Mouse (Mus musculus): ENCODE results near the gene Hyal3. TPM values are rescaled to one million over a fixed set of nuclear protein-coding genes. Genes with fewer than 3 reads are reported as not detected.

Gene Hyal3
- 1.6 to 2.9 TPM (median 2.3 TPM) in 4 replicates for total RNA-seq (2023)

DNA sequence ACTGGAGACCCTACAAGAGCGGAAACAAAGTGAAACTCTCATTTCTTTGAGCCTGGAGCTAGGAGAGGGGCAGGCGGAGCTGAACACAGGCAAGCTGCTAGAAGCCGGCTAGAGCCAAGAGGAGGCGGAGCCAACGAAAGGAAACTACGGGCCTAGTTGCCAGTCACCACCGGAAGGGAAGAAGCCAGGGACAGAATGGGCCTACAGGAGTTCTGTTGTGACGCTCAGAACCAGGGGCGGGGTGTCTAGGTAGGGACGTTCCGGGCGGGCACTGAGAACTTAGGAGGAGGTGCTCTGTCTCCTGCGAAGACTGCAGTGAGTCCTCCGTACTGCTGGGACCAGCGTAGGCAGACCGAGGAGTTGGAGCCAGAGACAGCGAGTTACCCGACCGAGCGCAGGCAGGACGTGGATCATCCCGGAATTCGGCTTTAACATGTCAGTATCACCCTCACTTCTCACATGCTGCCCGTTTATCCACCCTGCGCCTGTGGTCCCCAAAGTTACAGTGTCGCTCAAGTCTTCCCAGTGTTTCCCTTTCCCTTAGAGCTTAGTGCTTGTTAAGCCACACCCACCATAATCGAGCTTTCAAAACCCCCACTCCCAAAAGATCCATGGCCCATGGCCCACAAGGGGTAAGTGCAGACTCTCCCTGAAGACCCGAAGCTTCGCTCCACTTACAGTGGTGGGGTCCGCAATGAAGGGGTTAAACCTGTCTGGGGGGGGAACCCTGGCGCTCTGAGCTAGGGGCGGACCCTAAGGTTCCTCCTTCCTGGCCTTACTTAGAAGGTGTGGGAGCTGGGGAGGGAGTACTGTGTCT lies at the start of gene Hyal3:
Gene Hyal3, plus strand, starts transcription at position 318 of the 817 bp plus-strand sequence.

DNA sequence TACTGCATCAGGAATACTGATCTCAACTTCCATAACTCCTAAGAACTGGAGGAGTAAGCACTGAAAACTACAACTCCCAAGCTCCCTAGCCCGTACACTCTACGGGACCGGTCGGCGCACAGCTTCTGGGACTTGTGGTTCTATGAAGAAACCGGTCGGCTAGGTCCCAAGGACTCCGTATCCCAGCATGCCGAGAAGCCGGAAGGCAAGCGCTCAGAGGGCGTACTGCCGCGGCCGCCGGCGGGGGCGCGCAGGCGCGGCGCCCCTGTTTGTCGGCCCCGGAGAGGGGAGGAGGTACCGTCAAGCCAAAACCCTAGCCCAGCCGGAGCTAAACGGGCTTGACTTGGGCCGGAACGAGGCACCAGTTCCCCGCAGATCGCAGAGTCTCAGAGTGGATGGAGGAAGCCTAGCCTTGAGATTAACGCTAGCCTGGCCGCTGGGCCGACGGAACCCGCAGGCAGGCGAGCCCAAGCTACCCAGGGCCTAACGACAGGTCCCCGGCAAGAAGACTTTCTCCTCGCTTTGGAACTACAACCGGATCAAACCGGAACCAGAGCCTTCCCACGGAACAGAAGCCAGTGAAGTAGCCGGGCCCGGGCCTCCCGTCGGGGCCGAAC lies 46.7 kb upstream of the Hyal3 start, which contains the start of gene Tmem115:
Gene Tmem115, plus strand, starts transcription at position 155 of the 617 bp plus-strand sequence.

DNA sequence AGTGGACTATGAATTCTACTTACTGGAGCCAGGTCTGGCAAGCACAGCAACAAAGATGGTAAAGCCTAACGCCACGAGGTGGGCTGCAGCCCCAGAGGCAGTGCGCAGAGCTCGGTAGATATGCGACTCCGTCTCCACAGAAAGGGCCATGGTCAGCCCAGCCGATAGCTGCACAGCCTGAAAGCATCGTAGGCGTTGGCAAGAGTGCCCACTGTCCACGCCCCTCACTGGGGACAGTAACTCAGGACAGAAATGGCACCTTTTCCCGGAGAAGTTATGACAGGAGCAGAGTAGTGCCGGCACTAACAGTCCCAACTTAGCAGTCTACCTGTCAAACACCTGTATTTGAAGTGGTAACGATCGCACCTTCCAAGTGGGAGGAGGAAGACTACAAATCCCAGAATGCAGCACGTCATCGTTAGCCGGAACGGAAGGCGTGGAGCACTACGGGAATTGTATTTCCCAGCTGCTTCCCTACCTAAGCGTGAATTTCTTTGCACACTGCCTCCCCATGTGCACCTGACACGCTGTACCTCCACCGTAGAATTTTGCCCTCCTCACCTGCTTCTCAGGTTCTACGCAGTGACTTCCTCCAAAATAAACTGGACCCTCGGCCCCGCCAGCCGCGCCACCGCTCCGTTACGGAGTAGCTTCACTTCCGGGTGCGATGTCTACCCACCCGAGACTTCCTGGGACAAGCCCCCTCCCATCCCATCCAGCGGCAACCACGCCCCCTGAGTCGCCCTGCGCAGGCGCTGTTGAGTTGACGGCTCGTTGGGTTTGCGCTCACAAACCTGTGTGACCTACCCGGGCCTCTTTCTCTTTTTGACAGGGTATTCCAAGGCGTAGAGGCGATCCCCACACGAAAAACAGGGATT lies 38.9 kb upstream of the Hyal3 start, which contains the start of the genes Cyb561d2 and Nprl2:
Gene Cyb561d2, minus strand, starts transcription at position 720 of the 878 bp plus-strand sequence.
Gene Nprl2, plus strand, starts transcription at position 753 of the 878 bp plus-strand sequence.

DNA sequence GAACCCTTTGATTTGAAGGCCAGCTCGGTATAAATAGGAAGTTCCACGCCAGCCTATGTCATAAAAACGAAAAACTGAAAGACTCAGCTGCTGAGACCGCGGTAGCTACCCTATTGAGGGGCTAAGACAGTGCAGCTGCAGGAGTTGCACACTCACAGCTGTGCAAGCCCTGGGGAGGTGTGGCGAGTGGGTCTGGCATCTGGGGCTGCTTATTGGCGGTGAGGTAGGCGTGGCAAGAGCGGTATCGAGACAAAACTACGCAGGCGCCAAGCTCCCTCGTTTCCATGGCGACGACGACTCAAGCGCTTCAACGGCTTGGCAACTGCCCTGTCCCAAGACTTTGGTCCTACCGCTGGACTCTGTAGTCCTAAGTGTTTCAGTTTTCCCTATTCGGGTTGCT lies 33.6 kb upstream of the Hyal3 start, which contains the start of gene Zmynd10:
Gene Zmynd10, plus strand, starts transcription at position 273 of the 400 bp plus-strand sequence.

DNA sequence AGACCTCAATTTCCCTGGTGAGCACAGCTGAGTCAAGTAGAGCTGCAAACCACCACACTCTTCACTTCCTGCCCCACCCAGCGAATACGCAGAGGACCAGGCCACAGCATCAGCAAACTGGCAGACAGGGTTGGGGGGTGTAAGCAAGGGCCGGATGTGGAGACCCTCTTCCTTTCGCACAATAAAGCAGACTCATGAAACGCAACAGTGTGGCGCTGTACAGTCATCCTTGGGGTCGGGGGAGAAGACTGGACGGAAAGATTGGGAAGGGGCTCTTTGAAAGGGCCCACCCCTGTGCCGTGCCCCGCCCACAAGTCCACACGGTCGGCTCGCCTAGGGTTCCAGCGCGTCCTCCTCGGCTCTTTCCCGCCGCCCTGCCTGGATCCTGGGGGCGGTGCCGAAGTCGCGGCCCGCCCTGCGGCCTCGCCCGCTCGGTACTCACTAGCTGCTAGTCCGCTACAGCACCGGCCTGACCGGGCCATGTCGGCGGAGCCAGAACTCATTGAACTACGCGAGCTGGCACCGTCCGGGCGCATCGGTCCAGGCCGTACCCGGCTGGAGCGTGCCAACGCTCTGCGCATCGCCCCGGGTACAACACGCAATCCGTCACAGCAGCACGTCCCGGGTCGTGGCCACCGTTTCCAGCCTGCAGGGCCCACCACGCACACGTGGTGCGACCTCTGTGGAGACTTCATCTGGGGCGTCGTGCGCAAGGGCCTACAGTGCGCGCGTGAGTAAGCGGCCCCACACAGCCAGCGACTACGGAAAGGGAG lies 29.3 kb upstream of the Hyal3 start, which contains the start of gene Rassf1:
Gene Rassf1, plus strand, starts transcription at position 439 of the 773 bp plus-strand sequence.

DNA sequence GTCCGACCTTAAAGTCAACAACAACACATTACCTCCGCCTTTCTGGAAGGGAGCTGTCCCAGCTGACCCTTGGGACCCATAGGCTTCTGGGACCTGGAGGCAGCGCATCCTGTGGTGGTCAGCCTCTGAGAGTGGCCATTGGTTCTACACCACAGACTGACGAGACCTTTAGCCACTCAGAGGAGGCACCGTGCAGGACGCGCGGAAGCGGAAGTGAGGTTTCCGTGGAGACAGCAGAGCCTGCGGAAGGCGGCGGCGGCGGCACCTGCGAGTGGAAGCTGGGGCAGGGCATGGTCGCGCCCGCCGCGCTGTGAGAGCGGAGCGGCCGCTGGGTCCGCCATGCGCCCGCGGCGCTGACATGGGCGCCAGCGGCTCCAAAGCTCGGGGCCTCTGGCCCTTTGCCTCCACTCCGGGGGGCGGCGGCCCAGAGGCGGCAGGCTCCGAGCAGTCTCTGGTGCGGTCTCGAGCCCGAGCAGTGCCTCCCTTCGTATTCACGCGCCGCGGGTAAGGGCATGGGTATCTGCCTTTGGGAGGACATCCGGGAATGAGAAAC lies 17.5 kb upstream of the Hyal3 start, which contains the start of gene Tusc2:
Gene Tusc2, plus strand, starts transcription at position 227 of the 553 bp plus-strand sequence.

DNA sequence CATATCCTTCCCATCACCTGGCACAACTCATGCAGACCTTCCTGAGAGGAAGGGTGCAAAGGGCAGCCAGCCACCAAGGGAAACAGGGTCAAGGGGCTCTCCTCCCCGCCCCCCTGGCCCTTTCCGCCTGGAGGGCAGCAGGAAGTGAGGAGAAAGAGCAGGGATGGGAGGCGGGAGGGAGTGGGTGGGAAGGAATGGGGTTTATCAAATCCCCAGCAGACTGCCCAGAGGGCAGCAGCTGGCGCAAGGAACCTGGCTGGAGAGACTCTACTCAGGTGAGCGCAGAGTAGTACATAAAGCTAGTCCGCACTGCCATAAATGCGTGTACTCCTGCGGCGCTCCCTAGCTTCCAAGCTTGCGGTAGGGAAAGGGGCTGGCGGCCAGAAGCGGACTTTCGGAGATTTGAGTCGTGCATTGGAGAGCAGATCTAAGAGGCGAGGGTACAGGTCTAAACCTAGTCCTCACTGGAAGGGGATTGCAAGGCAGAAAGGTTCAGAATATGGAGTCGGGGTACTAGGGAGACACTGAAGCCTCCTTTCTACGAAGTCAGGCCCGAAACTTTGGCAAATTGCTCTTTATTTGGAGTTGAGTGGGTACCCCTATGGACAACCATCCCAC lies 12.8 kb upstream of the Hyal3 start, which contains the start of gene Hyal2:
Gene Hyal2, plus strand, starts transcription at position 244 of the 618 bp plus-strand sequence.

DNA sequence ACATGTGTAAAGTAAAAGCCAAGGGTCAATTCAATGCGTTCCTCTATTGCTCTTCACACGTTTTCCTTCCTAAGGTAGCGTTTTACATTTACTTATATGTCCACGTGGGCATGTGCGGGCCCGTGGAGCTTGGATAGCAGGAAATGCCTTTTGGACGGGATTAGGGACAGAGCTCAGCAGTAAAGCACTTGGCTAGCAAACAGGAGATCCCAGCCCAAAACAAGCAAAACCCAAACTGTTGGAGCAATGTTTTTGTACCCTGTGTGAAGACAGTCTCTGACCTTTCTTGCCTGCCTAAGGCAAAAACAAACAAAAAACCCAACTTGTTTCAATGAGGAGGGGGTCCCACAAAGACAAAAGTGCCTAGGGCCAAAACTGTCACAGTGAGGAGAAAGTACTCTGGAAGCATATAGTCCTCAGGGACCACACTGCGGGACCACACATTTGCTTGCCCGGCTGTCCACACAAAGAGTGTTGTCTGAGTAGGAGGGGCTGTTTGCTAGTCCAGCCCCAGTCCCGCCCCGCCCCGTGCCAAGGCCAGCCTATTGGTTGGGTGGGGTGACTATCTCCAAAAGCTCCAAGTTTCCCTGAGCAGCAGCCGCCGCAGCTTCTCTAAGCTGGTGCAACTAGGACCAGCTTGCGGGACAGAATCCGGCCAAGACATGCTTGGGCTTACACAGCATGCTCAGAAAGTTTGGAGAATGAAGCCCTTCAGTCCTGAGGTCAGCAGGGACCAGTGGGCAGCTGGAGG lies 4.1 kb upstream of the Hyal3 start, which contains the start of gene Hyal1:
Gene Hyal1, plus strand, starts transcription at position 571 of the 751 bp plus-strand sequence.

DNA sequence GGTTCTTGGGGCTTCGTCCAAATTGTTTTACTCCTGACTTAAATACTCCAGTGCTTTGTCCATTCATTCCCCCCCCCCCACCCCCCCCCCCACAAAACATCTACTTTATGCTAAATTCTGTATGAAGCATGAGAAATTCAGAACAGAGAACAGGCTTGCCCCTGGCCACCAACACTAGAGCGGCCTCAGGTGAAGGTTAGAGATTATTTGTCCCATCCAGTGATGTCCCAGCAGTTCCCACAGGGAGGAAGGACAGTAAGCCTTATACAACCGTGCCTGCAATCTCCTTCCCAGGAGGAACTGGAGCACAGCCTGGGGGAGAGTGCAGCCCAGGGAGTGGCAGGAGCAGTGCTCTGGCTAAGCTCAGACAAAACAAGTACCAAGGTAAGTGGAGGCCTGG lies 2.0 kb upstream of the Hyal3 start, which contains the start of gene Naa80:
Gene Naa80, plus strand, starts transcription at position 301 of the 400 bp plus-strand sequence.

DNA sequence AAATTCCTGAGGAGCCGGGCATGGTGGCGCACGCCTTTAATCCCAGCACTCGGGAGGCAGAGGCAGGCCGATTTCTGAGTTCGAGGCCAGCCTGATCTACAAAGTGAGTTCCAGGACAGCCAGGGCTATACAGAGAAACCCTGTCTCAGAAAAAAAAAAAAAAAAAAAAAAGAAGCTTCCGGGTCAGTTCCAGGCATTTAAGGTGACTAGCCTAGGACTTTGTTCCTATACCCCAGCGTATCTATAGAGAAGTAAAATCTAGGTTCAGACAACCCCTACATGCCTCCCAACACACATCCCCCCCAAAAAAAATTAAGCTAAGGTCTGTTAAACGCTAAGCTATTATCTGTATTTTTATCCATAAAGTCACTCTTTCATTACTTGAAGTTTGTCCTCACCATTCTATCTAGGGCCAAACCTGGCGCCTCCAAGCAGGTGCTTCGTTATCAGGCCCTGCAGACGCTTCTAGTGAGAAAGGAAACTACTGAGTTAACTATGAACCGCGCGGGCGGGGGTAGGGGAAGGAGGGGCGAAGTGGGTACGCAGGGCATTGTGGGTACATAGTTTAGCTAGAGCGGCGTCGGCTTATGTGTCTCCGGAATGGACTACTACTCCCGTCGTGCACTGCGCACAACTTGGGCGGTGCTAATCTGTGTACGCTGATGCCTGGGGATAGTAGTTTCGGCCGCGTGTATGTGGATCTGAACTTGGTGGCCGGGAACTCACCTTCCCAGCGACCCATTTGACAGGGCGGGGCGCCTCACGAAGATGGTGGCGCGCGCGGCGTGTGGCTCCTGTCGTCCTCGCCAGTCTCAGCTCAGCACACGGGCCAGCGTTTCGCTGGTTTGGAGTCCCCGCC lies 6.6 kb downstream of the Hyal3 start, which contains the start of gene Ifrd2:
Gene Ifrd2, plus strand, starts transcription at position 669 of the 859 bp plus-strand sequence.

DNA sequence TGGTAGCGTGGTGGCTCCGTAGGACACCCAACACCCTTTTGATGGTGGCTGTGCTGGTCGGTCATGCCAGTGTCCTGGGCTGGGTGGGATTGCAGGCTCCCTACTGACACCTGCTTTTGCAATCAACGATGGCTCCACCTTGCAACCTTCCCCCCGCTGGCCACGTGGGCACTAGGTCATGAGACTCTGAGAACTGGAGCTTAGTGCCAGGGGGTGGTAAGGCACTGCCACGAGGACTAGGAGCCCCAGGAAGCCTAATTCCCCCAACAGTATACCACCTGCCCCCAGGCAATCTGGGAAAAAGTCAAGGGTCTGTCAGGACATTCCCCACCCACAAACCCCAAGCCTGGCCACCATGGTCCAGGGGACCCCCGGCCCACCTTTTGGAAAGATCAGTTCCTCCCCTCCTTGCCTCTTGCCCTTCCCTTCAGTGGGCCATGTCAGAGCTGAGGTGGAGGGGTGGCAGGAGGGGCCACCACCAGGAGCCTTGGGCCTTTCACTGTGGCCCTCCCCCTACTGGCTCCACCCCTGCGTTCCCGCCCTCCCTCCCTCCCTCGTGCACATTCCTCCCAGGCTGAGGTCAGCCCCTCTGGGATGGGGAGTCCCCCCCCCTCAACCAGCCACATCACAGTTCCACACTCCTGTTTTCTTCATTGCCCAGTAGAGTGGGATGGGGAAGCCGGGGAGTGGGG lies 28.3 kb downstream of the Hyal3 start, which contains the start of gene Sema3b:
Gene Sema3b, minus strand, starts transcription at position 489 of the 692 bp plus-strand sequence.

DNA sequence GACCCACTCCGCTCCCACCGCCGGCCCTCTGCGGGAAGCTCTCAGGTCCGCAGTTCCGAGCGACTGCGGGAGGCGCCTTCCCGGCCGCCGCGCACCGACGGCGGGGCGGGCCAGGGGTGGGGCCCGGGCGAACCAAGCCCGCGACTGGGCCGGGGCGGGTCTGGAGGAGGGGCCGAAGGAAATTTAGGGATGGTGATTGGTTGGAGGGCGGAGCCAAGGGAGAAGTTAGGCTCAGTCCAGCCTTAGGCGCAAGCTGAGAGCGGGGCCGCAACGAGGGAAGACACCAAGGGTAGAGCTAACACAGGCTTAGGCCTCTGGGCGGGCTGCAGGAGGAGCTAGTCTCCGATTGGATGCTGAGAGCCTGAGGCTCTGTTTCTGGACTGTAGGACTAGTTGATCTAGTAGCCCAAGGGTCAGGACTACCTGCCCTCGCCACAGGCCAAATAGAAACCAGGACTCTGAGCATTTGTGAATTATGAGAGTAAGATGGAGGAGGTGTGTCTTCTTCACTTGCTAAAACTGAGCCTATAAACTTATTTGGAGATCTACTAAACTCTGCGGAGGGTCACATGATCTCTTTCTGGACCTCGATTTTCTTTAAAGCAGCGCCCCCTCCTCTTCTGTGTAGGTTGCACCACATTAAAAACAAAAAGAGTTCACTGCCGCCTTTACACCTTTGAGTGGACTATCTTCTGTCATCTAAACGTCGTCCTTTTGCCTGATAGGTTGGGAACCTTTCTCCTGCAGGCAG lies 54.8 kb downstream of the Hyal3 start, which contains the start of gene Gnai2:
Gene Gnai2, minus strand, starts transcription at position 89 of the 750 bp plus-strand sequence.

Other genes with a start within 250 kb of the Hyal3 start
- gene Hemk1, start 242.5 kb upstream of the Hyal3 start, total RNA-seq (2023) = 10.8 to 17.7 TPM (median 14.9 TPM) in 4 replicates
- 0.29 to 1.5 TPM (median 0.60 TPM) in 4 replicates for gene 6430571L13Rik, start 240.2 kb upstream of the Hyal3 start, total RNA-seq (2023)
- gene Cacna2d2, start 181.2 kb upstream of the Hyal3 start, total RNA-seq (2023) = 1.4 to 1.8 TPM (median 1.6 TPM) in 4 replicates
- gene Tmem115, start 46.9 kb upstream of the Hyal3 start, total RNA-seq (2023) = 19.8 to 26.6 TPM (median 22.1 TPM) in 4 replicates
- 10.3 to 16.0 TPM (median 14.3 TPM) in 4 replicates for gene Cyb561d2, start 38.6 kb upstream of the Hyal3 start, total RNA-seq (2023)
- gene Nprl2, start 38.6 kb upstream of the Hyal3 start, total RNA-seq (2023) = 19.0 to 32.3 TPM (median 21.9 TPM) in 4 replicates
- 0.43 TPM in 1 of 4 replicates, not detected in the others for gene Zmynd10, start 33.5 kb upstream of the Hyal3 start, total RNA-seq (2023)
- gene Rassf1, start 29.3 kb upstream of the Hyal3 start, total RNA-seq (2023) = 61.6 to 76.5 TPM (median 70.1 TPM) in 4 replicates
- 17.9 to 29.2 TPM (median 20.7 TPM) in 4 replicates for gene Tusc2, start 17.6 kb upstream of the Hyal3 start, total RNA-seq (2023)
- gene Hyal2, start 12.9 kb upstream of the Hyal3 start, total RNA-seq (2023) = 2.1 to 7.1 TPM (median 4.7 TPM) in 4 replicates
- 3.0 to 4.0 TPM (median 3.7 TPM) in 4 replicates for gene Hyal1, start 3.9 kb upstream of the Hyal3 start, total RNA-seq (2023)
- 9.0 to 13.7 TPM (median 10.8 TPM) in 4 replicates for gene Naa80, start 1.9 kb upstream of the Hyal3 start, total RNA-seq (2023)
- gene Ifrd2, start 6.8 kb downstream of the Hyal3 start, total RNA-seq (2023) = 20.1 to 26.5 TPM (median 22.5 TPM) in 4 replicates
- 0.27 to 0.94 TPM (median 0.52 TPM) in 4 replicates for gene Sema3b, start 28.4 kb downstream of the Hyal3 start, total RNA-seq (2023)
- gene Gnai2, start 54.5 kb downstream of the Hyal3 start, total RNA-seq (2023) = 568 to 620 TPM (median 596 TPM) in 4 replicates
- gene Slc38a3, start 88.7 kb downstream of the Hyal3 start, total RNA-seq (2023) = not detected in 4 replicates
- 1.3 TPM in 2 of 4 replicates, not detected in the others for gene Gnat1, start 98.9 kb downstream of the Hyal3 start, total RNA-seq (2023)
- 0.25 to 0.69 TPM (median 0.57 TPM) in 3 of 4 replicates, not detected in the other for gene Sema3f, start 129.7 kb downstream of the Hyal3 start, total RNA-seq (2023)
- 283 to 337 TPM (median 297 TPM) in 4 replicates for gene Rbm5, start 190.2 kb downstream of the Hyal3 start, total RNA-seq (2023)

Data from B cell, adult 62 days (primary cell).